Mouse (Mus musculus): Measurements from ENCODE around the gene Cyp11a1.

GRCm38 (mm10) chr9:58028841-58029240, 22.6 kb downstream of the Cyp11a1 start:
- TF ChIP-seq POLR2A (IDR thresholded peaks at IDR 0.05; ENCODE audit: low read depth, low read length), result no peak
- no peak for TF ChIP-seq CTCF (IDR thresholded peaks at IDR 0.05; ENCODE audit: extremely low read depth, insufficient read depth, insufficient read length, insufficient replicate concordance)
